In the genomic region with DNA sequence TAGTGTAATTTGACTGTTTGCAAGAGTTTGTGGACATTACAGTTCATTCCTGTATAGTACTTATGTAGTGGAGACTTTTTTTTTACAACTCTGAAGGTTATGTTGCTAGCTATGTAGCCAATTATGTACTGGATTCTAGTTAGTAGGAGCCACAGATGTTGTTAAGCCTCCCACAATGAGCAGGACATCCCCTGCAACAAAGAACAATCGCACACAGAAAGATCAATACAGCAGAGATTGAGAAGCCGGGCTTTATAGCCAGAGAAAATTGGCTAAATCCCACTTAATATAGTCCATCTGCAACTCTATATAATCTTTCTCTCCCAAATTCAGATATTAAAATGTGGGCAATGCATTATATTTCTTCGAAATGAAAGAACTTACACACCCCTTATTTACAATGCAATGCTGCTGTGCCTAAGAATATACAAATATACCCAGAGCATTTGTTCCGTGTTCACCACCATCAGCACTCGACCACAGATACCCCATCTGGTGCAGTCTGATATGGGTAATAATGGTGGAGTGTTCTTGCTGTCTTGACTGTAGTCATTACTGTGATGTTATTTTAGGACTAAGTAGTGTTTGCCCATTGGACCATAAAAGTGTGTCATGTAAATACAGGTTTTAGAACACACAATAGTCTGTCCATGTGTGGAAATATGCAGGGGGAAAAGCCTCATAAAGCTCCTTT, we compare ENCODE assay signal across 15 mouse cellular contexts.
"Had no signal": no experiment of that assay in that cellular context is flagged by ENCODE, and none has a peak within 500 bp of the region (broad histone marks: within the 10 kb centered on the region; RNA-seq: fewer than 3 reads in every experiment).

No protein-coding gene starts in this region.

- H3K4me3 ChIP-seq: kidney, embryonic 15.5 days; left cerebral cortex, adult 2 months; limb, embryonic 15.5 days; liver, embryonic 12.5 days; midbrain, embryonic 10.5 days had no signal

- H3K9me3 ChIP-seq: kidney, embryonic 15.5 days; limb, embryonic 15.5 days; liver, embryonic 12.5 days; midbrain, embryonic 10.5 days had no signal

- H3K4me2 ChIP-seq: kidney, embryonic 15.5 days; limb, embryonic 15.5 days; liver, embryonic 12.5 days; lung, embryonic 14.5 days had no signal

- ATAC-seq: intestine, embryonic 16.5 days; liver, embryonic 12.5 days had no signal

- H3K9ac ChIP-seq: kidney, embryonic 15.5 days; limb, embryonic 15.5 days; liver, embryonic 12.5 days; lung, embryonic 14.5 days had no signal

- DNase-seq: kidney, adult 2 months; kidney, postnatal 25 days; lung, embryonic 14.5 days; lung, postnatal 10 days; lung, postnatal 4 days; right cerebral cortex, adult 18-20 months; right cerebral cortex, postnatal 25 days; thymus, postnatal 4 days had no signal

- H3K27me3 ChIP-seq: kidney, embryonic 15.5 days; limb, embryonic 15.5 days; liver, embryonic 12.5 days had no signal

- H3K4me1 ChIP-seq: liver, embryonic 12.5 days had no signal

- H3K36me3 ChIP-seq: kidney, embryonic 15.5 days; limb, embryonic 15.5 days; liver, embryonic 12.5 days; midbrain, embryonic 10.5 days had no signal

- H3K27ac ChIP-seq: kidney, embryonic 15.5 days; left cerebral cortex, adult 2 months; limb, embryonic 15.5 days; liver, embryonic 12.5 days; midbrain, embryonic 10.5 days; stomach, postnatal 0 days had no signal
